Mouse (Mus musculus): ENCODE results near the gene Lcn6. TPM values are rescaled to one million over a fixed set of nuclear protein-coding genes. Genes with fewer than 3 reads are reported as not detected.

The Lcn6 gene
- polyA plus RNA-seq (2017; shearing (Covaris generic)), result under 1 TPM in 1 of 2 experiments, not detected in 1; 0.33 TPM

GRCm38 (mm10) chr2:25676486-25676885 lies at the start of gene Lcn6:
Gene Lcn6, plus strand, starts transcription at chr2:25676786.

GRCm38 (mm10) chr2:25627811-25628210 lies 48.8 kb upstream of the Lcn6 start, which contains the start of gene Fcna:
Gene Fcna, minus strand, starts transcription at chr2:25628030.

GRCm38 (mm10) chr2:25652902-25653301 lies 23.7 kb upstream of the Lcn6 start, which contains the start of gene Lcn8:
Gene Lcn8, plus strand, starts transcription at chr2:25653120.

GRCm38 (mm10) chr2:25657652-25658051 lies 18.9 kb upstream of the Lcn6 start, which contains the start of gene Lcn5:
Gene Lcn5, plus strand, starts transcription at chr2:25657952.

GRCm38 (mm10) chr2:25682426-25682825 lies 5.8 kb downstream of the Lcn6 start, which contains the start of gene Lcn10:
Gene Lcn10, plus strand, starts transcription at chr2:25682726.

GRCm38 (mm10) chr2:25699743-25700142 lies 23.2 kb downstream of the Lcn6 start, which contains the start of gene Obp2a:
Gene Obp2a, plus strand, starts transcription at chr2:25700043.

GRCm38 (mm10) chr2:25706643-25707481 lies 30.3 kb downstream of the Lcn6 start, which contains the start of gene Bmyc:
Gene Bmyc, plus strand, starts transcription at chr2:25706739.

Other genes with a start within 250 kb of the Lcn6 start
- gene Abca2, start 248.1 kb upstream of the Lcn6 start, polyA plus RNA-seq (2017; shearing (Covaris generic)), result 10 to 100 TPM; 62.8 to 67.6 TPM
- gene Clic3, start 219.9 kb upstream of the Lcn6 start, polyA plus RNA-seq (2017; shearing (Covaris generic)), result 1 to 10 TPM; 3.4 to 4.3 TPM
- 100 to 1,000 TPM in 1 of 2 experiments, 10 to 100 TPM in 1; 95.5 to 104 TPM for gene Paxx, start 215.7 kb upstream of the Lcn6 start, polyA plus RNA-seq (2017; shearing (Covaris generic))
- under 1 TPM in 1 of 2 experiments, not detected in 1; 0.37 TPM for gene Ptgds, start 206.7 kb upstream of the Lcn6 start, polyA plus RNA-seq (2017; shearing (Covaris generic))
- not detected for gene Lcn12, start 182.9 kb upstream of the Lcn6 start, polyA plus RNA-seq (2017; shearing (Covaris generic))
- gene Fbxw5, start 176.0 kb upstream of the Lcn6 start, polyA plus RNA-seq (2017; shearing (Covaris generic)), result 100 to 1,000 TPM; 107 to 134 TPM
- 1 to 10 TPM; 7.5 to 9.3 TPM for gene C8g, start 175.1 kb upstream of the Lcn6 start, polyA plus RNA-seq (2017; shearing (Covaris generic))
- 10 to 100 TPM; 82.2 to 87.8 TPM for gene Traf2, start 129.8 kb upstream of the Lcn6 start, polyA plus RNA-seq (2017; shearing (Covaris generic))
- gene Edf1, start 118.9 kb upstream of the Lcn6 start, polyA plus RNA-seq (2017; shearing (Covaris generic)), result 100 to 1,000 TPM; 335 to 382 TPM
- gene Mamdc4, start 101.9 kb upstream of the Lcn6 start, polyA plus RNA-seq (2017; shearing (Covaris generic)), result 1 to 10 TPM in 1 of 2 experiments, under 1 TPM in 1; 0.58 to 1.6 TPM
- gene Phpt1, start 101.6 kb upstream of the Lcn6 start, polyA plus RNA-seq (2017; shearing (Covaris generic)), result 10 to 100 TPM; 53.8 to 59.8 TPM
- 1 to 10 TPM in 1 of 2 experiments, under 1 TPM in 1; 0.93 to 1.2 TPM for gene Ajm1, start 95.0 kb upstream of the Lcn6 start, polyA plus RNA-seq (2017; shearing (Covaris generic))
- gene Rabl6, start 68.3 kb upstream of the Lcn6 start, polyA plus RNA-seq (2017; shearing (Covaris generic)), result 10 to 100 TPM; 41.1 to 47.1 TPM
- not detected for gene Ccdc183, start 59.1 kb upstream of the Lcn6 start, polyA plus RNA-seq (2017; shearing (Covaris generic))
- 1 to 10 TPM; 4.1 TPM for gene Tmem141, start 54.8 kb upstream of the Lcn6 start, polyA plus RNA-seq (2017; shearing (Covaris generic))
- gene Fcna, start 48.8 kb upstream of the Lcn6 start, polyA plus RNA-seq (2017; shearing (Covaris generic)), result 10 to 100 TPM in 1 of 2 experiments, not detected in 1; 18.1 TPM
- not detected for gene Lcn8, start 23.7 kb upstream of the Lcn6 start, polyA plus RNA-seq (2017; shearing (Covaris generic))
- gene Lcn5, start 18.8 kb upstream of the Lcn6 start, polyA plus RNA-seq (2017; shearing (Covaris generic)), result not detected
- gene Lcn10, start 5.9 kb downstream of the Lcn6 start, polyA plus RNA-seq (2017; shearing (Covaris generic)), result 1 to 10 TPM in 1 of 2 experiments, not detected in 1; 1.0 TPM
- gene Obp2a, start 23.3 kb downstream of the Lcn6 start, polyA plus RNA-seq (2017; shearing (Covaris generic)), result 1 to 10 TPM in 1 of 2 experiments, not detected in 1; 1.3 TPM
- 100 to 1,000 TPM in 1 of 2 experiments, 10 to 100 TPM in 1; 88.1 to 160 TPM for gene Bmyc, start 30.0 kb downstream of the Lcn6 start, polyA plus RNA-seq (2017; shearing (Covaris generic))
- gene Obp2b, start 60.2 kb downstream of the Lcn6 start, polyA plus RNA-seq (2017; shearing (Covaris generic)), result not detected
- gene Lcn3, start 88.8 kb downstream of the Lcn6 start, polyA plus RNA-seq (2017; shearing (Covaris generic)), result not detected
- gene Lcn11, start 100.2 kb downstream of the Lcn6 start, polyA plus RNA-seq (2017; shearing (Covaris generic)), result under 1 TPM in 1 of 2 experiments, not detected in 1; 0.45 TPM
- gene Gm13539, start 105.5 kb downstream of the Lcn6 start, polyA plus RNA-seq (2017; shearing (Covaris generic)), result not detected
- gene Glt6d1, start 139.1 kb downstream of the Lcn6 start, polyA plus RNA-seq (2017; shearing (Covaris generic)), result under 1 TPM in 1 of 2 experiments, not detected in 1; 0.53 TPM
- not detected for gene Lcn9, start 146.4 kb downstream of the Lcn6 start, polyA plus RNA-seq (2017; shearing (Covaris generic))
- 1 to 10 TPM in 1 of 2 experiments, under 1 TPM in 1; 0.51 to 1.3 TPM for gene Sohlh1, start 170.5 kb downstream of the Lcn6 start, polyA plus RNA-seq (2017; shearing (Covaris generic))
- gene Kcnt1, start 186.9 kb downstream of the Lcn6 start, polyA plus RNA-seq (2017; shearing (Covaris generic)), result 1 to 10 TPM in 1 of 2 experiments, under 1 TPM in 1; 0.45 to 1.6 TPM

Measured in inflammation-experienced regulatory T-cells (primary cell).